Mouse (Mus musculus) thymus, postnatal 4 days (tissue): ENCODE results near the gene Cstf2t.

Source experiments
- DNase-seq: peaks from one replicate; pipeline ENCODE4 v3.0.0; 2021

The Cstf2t gene

DNA sequence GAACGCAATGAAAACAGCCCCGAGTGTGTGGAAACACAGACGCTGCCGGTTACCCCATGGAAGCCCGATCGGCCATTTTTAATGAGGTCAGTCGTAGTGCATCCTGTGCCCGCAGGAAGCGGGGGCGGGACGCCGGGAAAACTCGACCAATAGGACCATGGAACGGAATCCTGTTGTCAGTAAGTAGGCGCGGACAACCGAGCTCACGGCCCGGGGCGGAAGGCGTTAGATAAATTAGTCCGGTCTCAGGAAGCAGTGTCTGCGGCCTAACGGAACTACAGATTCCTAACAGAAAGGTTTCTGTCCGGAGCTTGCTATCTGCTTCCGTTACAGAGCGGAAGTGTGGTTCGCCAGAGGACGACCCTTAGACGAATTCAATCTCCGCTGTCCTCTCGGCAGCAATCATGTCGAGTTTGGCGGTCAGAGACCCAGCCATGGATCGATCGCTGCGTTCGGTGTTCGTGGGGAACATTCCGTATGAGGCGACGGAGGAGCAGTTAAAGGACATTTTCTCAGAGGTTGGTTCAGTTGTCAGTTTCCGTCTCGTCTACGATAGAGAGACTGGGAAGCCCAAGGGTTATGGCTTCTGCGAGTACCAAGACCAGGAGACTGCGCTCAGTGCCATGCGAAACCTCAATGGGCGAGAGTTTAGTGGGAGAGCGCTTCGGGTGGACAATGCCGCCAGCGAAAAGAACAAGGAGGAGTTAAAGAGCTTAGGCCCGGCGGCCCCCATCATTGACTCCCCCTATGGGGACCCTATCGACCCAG lies at the start of gene Cstf2t:
Gene Cstf2t, plus strand, starts transcription at position 176 of the 768 bp plus-strand sequence.
- DNase-seq: peak; percentile 99

GRCm38 (mm10) chr19:31038951-31039350 lies 43.7 kb upstream of the Cstf2t start:
- no peak for DNase-seq

GRCm38 (mm10) chr19:31040948-31041847 lies 41.4 kb upstream of the Cstf2t start:
- DNase-seq: no peak

GRCm38 (mm10) chr19:31046601-31047000 lies 36.0 kb upstream of the Cstf2t start:
- DNase-seq: peak; percentile 48

GRCm38 (mm10) chr19:31064740-31065139 lies 17.9 kb upstream of the Cstf2t start:
- DNase-seq: no peak

GRCm38 (mm10) chr19:31065206-31065781 lies 17.3 kb upstream of the Cstf2t start:
- no peak for DNase-seq

DNA sequence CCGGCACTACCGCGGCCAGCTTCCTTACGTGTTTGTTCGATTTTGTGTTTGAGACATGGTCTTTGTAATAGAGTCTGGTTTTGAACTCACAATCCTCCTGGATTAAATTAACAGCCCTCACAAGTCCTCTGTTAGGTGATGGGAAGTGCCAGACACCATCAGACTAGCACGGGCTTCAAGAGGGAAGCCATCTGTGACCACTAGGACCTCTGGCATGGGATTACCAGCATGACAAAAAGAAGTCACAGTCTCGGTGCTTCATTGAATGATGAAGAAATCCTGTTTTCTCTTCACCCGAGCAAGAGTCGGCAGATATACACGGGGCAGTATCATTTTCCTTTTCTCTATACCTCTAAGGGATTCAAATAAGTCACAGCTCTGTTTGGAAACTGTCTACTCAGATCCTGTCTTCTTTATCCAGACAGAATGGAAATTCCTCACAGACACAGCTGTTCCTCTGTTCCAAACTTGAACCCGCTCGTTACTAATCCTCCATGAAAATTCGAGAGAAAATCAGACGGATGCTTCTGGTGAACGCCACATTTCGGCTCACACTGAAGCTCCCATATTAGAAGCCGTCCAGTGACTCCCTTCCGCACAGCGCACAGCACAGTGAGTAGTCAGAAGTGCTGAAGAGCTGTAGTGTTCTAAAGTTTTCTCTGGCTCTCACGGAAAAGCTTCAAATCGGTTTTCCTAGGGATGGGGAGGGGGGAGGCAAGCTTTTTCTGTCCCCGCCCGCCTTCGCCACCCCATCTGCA lies 8.5 kb upstream of the Cstf2t start:
- no peak for DNase-seq

DNA sequence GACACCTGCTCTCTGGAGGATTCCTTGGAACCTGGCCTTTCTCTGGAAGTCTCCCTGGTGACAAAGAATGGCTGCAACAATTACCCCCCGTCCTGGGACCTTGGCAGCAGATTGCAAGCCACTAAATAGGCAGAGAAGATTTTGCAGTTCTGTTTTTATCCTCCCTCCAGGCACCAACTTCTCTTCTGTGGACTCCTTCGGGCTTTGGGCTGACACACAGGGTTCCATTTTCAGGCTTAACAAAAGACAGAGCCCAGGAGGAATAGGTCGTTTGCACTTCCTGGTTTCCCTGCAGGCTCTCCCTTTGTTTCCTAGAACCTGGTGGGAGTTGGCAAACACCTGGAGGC lies 7.9 kb upstream of the Cstf2t start:
- DNase-seq: no peak

- no peak for DNase-seq
These were observed 6.5 kb upstream of the Cstf2t start for GRCm38 (mm10) chr19:31076106-31076505.

DNA sequence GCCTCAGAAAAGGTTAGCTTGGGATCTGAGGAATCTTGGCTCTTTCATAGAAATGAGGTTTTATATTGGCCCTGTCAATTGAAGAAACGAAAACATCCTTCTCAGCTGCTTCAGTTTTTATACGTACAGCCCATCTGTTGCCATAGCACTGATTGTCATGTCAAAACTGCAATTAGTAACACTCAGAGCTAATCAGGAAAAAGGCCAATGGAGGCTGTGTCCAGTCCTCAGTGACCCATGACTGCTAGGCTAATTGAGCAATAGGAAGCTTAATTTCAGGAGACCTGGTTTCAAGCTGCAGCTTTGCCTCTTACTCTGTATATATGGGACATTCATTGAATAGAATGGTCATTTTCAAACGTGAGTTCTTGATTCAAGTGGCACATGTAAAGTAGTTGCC lies 4.4 kb upstream of the Cstf2t start:
- no peak for DNase-seq

DNA sequence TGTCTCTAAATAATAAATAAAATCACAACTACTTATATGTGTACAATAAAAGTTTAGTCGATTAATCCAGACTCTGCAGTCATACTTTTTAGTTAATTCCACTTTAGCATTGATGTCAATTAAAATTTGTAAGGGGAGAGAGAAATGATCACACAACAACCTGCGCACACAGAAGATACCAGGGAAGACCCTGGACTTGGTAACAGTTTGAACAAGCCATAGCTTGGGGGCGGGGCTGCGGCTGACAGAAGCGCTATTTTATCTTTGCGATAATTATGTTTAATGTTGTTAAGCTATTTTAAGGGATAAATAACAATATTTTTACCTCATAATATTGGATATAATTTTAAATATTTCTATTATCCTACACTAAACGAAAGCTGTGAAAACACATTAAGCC lies 411 bp upstream of the Cstf2t start:
- DNase-seq: no peak

- DNase-seq: peak; percentile 21
These were observed 1.1 kb downstream of the Cstf2t start for GRCm38 (mm10) chr19:31083761-31084160.

DNA sequence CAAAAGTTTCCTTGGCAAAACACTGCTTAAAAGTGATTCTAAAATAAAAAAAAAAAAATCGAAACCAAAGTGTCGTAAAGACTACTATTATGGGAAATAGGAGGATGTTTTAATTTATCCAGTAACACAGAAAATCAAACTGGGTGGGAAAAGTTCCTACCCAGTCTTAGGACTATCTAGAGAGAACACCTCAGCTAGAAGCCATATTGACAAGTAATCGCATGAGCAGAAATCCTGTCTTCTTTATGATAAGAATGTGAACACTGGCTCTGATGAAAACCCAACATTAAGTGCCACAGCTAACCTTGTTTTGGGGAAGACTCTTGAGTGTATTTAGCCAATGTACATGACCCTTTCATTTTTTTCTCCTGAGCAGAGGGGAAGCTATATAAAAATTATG lies 15.2 kb downstream of the Cstf2t start:
- no peak for DNase-seq

DNA sequence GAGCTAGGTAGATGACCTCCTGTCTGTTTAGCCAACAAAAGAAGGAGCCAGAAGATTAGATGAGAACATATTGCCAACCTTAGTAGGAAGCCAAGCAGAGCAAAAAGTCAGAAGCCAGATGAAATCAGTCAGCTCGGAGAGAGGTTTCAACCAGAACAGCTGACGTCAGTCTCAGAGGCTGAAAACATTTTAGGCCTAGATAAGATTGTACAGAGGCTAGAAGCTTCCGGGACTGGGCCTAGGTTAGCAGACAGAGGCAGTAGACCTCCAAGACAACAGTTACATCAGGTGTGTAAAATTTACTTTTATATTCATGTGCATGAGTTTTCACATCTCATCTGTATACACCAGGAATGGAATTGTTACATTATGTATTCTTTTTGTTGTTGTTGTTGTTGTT lies 16.7 kb downstream of the Cstf2t start:
- no peak for DNase-seq

DNA sequence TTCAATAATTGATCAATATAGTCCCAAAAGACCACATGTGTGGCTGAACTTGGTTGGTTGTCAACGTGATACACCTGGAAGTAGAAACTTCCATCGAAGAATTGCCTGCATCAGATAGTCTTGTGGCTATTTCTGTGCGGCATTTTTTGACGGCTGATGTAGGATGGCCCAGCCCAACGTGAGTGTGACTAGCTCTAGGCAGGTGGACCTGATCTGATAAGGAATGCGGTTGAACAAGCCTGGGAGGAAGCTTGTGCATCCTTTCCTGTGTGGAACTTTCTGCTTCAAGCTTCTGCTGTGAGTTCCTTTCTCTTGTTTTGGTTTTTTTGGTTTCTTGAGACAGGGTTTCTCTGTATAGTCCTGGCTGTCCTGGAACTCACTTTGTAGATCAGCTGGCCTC lies 22.1 kb downstream of the Cstf2t start:
- DNase-seq: no peak

DNA sequence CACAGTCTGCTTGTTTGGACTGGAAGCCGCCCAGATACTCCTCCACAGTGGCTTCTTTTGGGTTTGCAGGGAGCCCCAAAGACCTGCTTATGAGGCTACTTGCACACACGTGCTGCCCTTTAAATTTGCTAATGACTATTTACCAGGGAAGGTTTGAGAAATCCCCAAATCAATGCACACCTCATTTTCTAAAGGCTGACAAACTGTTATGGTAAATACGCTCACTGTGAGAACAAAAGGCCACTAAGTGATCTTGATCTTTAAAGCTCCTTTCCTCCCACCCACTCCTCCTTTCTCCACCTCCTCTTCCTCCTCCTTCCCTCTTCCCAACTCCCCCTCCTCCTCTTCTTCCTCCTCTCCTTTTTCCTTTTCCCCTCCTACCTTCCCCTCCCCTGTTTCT lies 23.4 kb downstream of the Cstf2t start:
- no peak for DNase-seq

DNA sequence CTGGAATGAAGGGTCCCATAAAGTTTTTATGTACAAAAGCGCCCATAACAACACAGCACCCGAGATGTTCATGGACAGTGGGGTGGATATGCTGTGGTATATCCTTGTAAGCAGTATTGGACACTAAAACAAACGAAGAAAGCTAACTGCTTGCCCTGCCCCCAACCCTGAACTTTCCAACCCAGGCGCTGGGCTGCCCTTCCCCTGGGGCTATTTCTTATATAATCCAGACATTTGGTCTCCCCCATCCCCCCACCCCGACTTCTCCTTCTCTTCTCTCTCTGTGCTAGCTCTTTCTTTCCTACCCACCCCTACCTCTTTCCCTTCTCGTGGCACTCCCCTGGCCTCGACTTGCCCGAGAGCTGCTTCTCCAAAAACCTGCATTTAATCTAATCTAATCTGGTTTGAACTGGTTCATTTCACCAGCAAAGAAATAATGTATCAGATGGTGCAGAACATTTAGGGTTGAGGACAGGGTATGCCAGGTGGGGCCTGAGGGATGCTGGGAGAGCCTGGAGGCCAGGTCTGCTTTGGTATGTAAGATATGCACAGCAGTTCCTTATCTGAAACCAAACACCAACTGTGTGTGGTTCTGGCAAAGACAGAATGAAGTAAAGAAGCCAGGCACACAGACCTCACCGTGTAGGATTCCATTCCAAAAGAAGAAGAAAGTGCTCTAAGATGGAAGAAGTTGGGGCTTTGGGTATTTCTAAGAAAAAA lies 24.4 kb downstream of the Cstf2t start:
- no peak for DNase-seq

GRCm38 (mm10) chr19:31114690-31115089 lies 32.1 kb downstream of the Cstf2t start:
- DNase-seq: no peak

- DNase-seq: no peak
These were observed 42.0 kb downstream of the Cstf2t start for GRCm38 (mm10) chr19:31124628-31125027.

DNA sequence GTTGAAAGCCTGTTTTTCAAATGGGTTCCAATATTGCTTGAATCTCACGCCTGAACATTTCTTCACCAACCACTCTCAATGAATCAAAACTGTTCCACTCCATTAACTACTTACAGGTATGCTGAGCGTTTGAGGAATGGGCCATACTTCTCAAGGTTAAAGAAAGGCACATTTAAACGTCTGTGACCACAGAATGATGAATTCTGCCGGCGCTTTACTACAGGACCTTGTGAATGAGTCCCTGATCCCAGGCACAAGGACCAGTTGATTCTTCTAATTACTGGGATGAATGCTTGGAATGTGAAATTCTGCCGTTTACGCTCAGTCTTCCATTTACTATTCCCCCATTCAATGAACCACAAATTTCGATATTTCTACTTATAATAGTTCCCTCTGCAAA lies 50.0 kb downstream of the Cstf2t start:
- DNase-seq: no peak

- no peak for DNase-seq
These were observed 53.7 kb downstream of the Cstf2t start for GRCm38 (mm10) chr19:31136316-31136715.
